Comparison of ENCODE assay signal across 9 mouse cellular contexts in genomic region chr9:80688481-80689086, GRCm38 (mm10).
DNase-seq lines count a peak whose midpoint lies in the region; ATAC-seq and TF ChIP-seq lines count a peak whose summit lies in the region.
"Had no signal": no experiment of that assay in that cellular context is flagged by ENCODE, and none has a peak within 500 bp of the region (broad histone marks: within the 10 kb centered on the region; RNA-seq: fewer than 3 reads in every experiment).

No protein-coding gene starts in this region.

- intact Hi-C loops in left cerebral cortex, postnatal 14 days (cut with DNase I): no loop called here

- TF ChIP-seq POLR2A in liver, adult 2 months (IDR thresholded peaks at IDR 0.05; ENCODE audit: extremely low read depth, insufficient read depth, low read length): no peak

- TF ChIP-seq CTCF in liver, adult 2 months (IDR thresholded peaks at IDR 0.05; ENCODE audit: low read depth, low read length): no peak

- DNase-seq in liver, adult 2 months (ENCODE audit: extremely low read depth, low read depth, low spot score): peak; percentile 41
- no peak for DNase-seq in liver, embryonic 11.5 days (ENCODE audit: low spot score)
- DNase-seq in adrenal gland, postnatal 25 days: peak; percentile 47
- peak; percentile 74 for DNase-seq in kidney, postnatal 14 days
- DNase-seq in left cerebral cortex, adult 9 months (ENCODE audit: low spot score in 2 of 2): no peak
- DNase-seq in thymus, postnatal 14 days: no peak
- no peak for DNase-seq in left cerebral cortex, postnatal 14 days (ENCODE audit: low spot score in 2 of 2)

- no peaks in the 10 kb centered on the region for H3K9me3 ChIP-seq in liver, embryonic 11.5 days (ENCODE audit: control insufficient read depth, low read length)
- H3K9me3 ChIP-seq in heart, embryonic 11.5 days (replicated peaks; ENCODE audit: control insufficient read depth, low read length): no peaks in the 10 kb centered on the region
- H3K9me3 ChIP-seq: limb, embryonic 15.5 days had no signal

- H3K4me1 ChIP-seq in liver, adult 2 months (ENCODE audit: control insufficient read depth, insufficient read depth, low read length): no peaks in the 10 kb centered on the region
- H3K4me1 ChIP-seq in liver, embryonic 11.5 days (replicated peaks; ENCODE audit: control insufficient read depth, insufficient read depth, low read length): no peaks in the 10 kb centered on the region
- H3K4me1 ChIP-seq in heart, embryonic 11.5 days (ENCODE audit: control insufficient read depth, insufficient read depth, low read length): 0 out of 2 replicates have a peak, but pooled peaks cover 3% of the 10 kb centered on the region
- H3K4me1 ChIP-seq: limb, embryonic 15.5 days had no signal

- 53% methylated on average over 9 of the region's 9 CpGs for WGBS in liver, adult 2 months
- WGBS in liver, embryonic 11.5 days: 70% methylated on average over 9 of the region's 9 CpGs
- WGBS in heart, embryonic 11.5 days (ENCODE audit: insufficient replicate concordance): 54% methylated on average over 9 of the region's 9 CpGs

- ATAC-seq in liver, embryonic 11.5 days (replicated peaks; ENCODE audit: low FRiP score): no peak
- ATAC-seq in heart, embryonic 11.5 days (replicated peaks; ENCODE audit: insufficient number of reproducible peaks, low FRiP score, low TSS enrichment): no peak

- no peak overlapping the region for H3K4me3 ChIP-seq in liver, adult 2 months (ENCODE audit: insufficient read depth, low read depth, low read length)
- no peak overlapping the region for H3K4me3 ChIP-seq in liver, embryonic 11.5 days (ENCODE audit: low read depth, low read length)
- no peak overlapping the region for H3K4me3 ChIP-seq in heart, embryonic 11.5 days (ENCODE audit: low read depth, low read length)
- H3K4me3 ChIP-seq: limb, embryonic 15.5 days had no signal

- no peaks in the 10 kb centered on the region for H3K79me2 ChIP-seq in liver, adult 2 months (ENCODE audit: control insufficient read depth, insufficient read depth, low read length)

- H3K27ac ChIP-seq in liver, adult 2 months (replicated peaks; ENCODE audit: insufficient read depth, low read depth, low read length): no peak overlapping the region
- no peak overlapping the region for H3K27ac ChIP-seq in liver, embryonic 11.5 days (ENCODE audit: low read depth, low read length)
- H3K27ac ChIP-seq in heart, embryonic 11.5 days (ENCODE audit: low read depth, low read length): 0 out of 2 replicates have a peak overlapping the region, but pooled peaks have one; percentile 10
- H3K27ac ChIP-seq: limb, embryonic 15.5 days had no signal

- no peak overlapping the region for H3K9ac ChIP-seq in liver, adult 2 months (ENCODE audit: low read depth, low read length)
- H3K9ac ChIP-seq in liver, embryonic 11.5 days (ENCODE audit: low read depth, low read length): no peak overlapping the region
- no peak overlapping the region for H3K9ac ChIP-seq in heart, embryonic 11.5 days (ENCODE audit: low read depth, low read length)
- H3K9ac ChIP-seq: limb, embryonic 15.5 days had no signal

- H3K4me2 ChIP-seq in liver, embryonic 11.5 days: no peak overlapping the region
- no peak overlapping the region for H3K4me2 ChIP-seq in heart, embryonic 11.5 days
- H3K4me2 ChIP-seq: limb, embryonic 15.5 days had no signal

- H3K36me3 ChIP-seq in liver, adult 2 months (ENCODE audit: control insufficient read depth, insufficient read depth, low read length): no peaks in the 10 kb centered on the region
- no peaks in the 10 kb centered on the region for H3K36me3 ChIP-seq in liver, embryonic 11.5 days (ENCODE audit: control insufficient read depth, insufficient read depth, low read length)
- H3K36me3 ChIP-seq in heart, embryonic 11.5 days (ENCODE audit: control insufficient read depth, insufficient read depth, low read length): no peaks in the 10 kb centered on the region
- H3K36me3 ChIP-seq: limb, embryonic 15.5 days had no signal

- H3K27me3 ChIP-seq in liver, adult 2 months (ENCODE audit: control insufficient read depth, insufficient read depth, low read length): no peaks in the 10 kb centered on the region
- H3K27me3 ChIP-seq in liver, embryonic 11.5 days (replicated peaks; ENCODE audit: control insufficient read depth, insufficient read depth, low read length): no peaks in the 10 kb centered on the region
- no peaks in the 10 kb centered on the region for H3K27me3 ChIP-seq in heart, embryonic 11.5 days (ENCODE audit: control insufficient read depth, insufficient read depth, low read length)
- H3K27me3 ChIP-seq: limb, embryonic 15.5 days had no signal

Comparison
In these comparisons a context has a peak if more than half of its experiments do, and no peak if none do; other contexts are left out.
1. DNase-seq: peak in liver, adult 2 months (single experiment), adrenal gland, postnatal 25 days (single experiment) and kidney, postnatal 14 days (single experiment); none in liver, embryonic 11.5 days (single experiment), left cerebral cortex, adult 9 months (0 of 2), thymus, postnatal 14 days (single experiment) and left cerebral cortex, postnatal 14 days (0 of 2).